Mouse (Mus musculus) liver, adult 2 months (tissue): ENCODE measurements at regions not wholly inside any gene's neighbourhood (a gene's known extent, or its start where the extent isn't known, plus 50 kb on each side); places are given as distances from the start of the nearest gene placed in this dataset.

Experiments
- DNase-seq: peaks from one replicate; pipeline ENCODE4 v3.0.0-alpha.2; 2011; ENCODE audit warnings: low read depth, low spot score; ENCODE audit errors: extremely low read depth
- H3K27ac ChIP-seq: fragments of 200-500 bp; replicated peaks from 2 replicates; pipeline ENCODE4 v1.5.1; 2012; ENCODE audit warnings: low read depth, mild to moderate bottlenecking, control low read depth, inconsistent platforms, low read length; ENCODE audit not compliant: insufficient read depth
- H3K27me3 ChIP-seq: fragments of 200-500 bp; 2 replicates; pipeline ENCODE4 v1.6.1; 2012; ENCODE audit warnings: mild to moderate bottlenecking, moderate library complexity, low read length, inconsistent platforms; ENCODE audit not compliant: control insufficient read depth, insufficient read depth
- H3K36me3 ChIP-seq: fragments of 200-500 bp; 2 replicates; pipeline ENCODE4 v1.6.1; 2012; ENCODE audit warnings: low read length, inconsistent platforms; ENCODE audit not compliant: control insufficient read depth, insufficient read depth
- H3K4me1 ChIP-seq: fragments of 200-500 bp; 2 replicates; pipeline ENCODE4 v1.6.1; 2011; ENCODE audit warnings: low read length; ENCODE audit not compliant: control insufficient read depth, insufficient read depth
- H3K4me3 ChIP-seq: fragments of 200-500 bp; 2 replicates; pipeline ENCODE4 v1.5.1; 2011; ENCODE audit warnings: low read depth, mild to moderate bottlenecking, control low read depth, low read length, moderate library complexity; ENCODE audit not compliant: insufficient read depth
- H3K79me2 ChIP-seq: fragments of 200-500 bp; 2 replicates; pipeline ENCODE4 v1.6.1; 2012; ENCODE audit warnings: inconsistent platforms, mild to moderate bottlenecking, low read length, moderate library complexity; ENCODE audit not compliant: control insufficient read depth, insufficient read depth
- H3K9ac ChIP-seq: fragments of 200-500 bp; 2 replicates; pipeline ENCODE4 v1.6.1; 2012; ENCODE audit warnings: low read depth, mild to moderate bottlenecking, control low read depth, inconsistent platforms, low read length
- CTCF ChIP-seq: fragments of 200-500 bp; IDR thresholded peaks from 2 replicates; pipeline ENCODE4 v1.5.1; 2011; ENCODE audit warnings: low read depth, low read length, control low read depth
- POLR2A ChIP-seq: fragments of 200-500 bp; IDR thresholded peaks from 2 replicates; pipeline ENCODE4 v1.6.1; 2011; ENCODE audit warnings: low read length, control low read depth; ENCODE audit not compliant: insufficient read depth; ENCODE audit errors: extremely low read depth
- WGBS: fragments of 180-500 bp; shearing (Covaris S2); methylation state at CpG from one replicate; pipeline ENCODE4 v1.1.7; 2018; 5-methylcytosine and 5-hydroxymethylcytosine counted together

GRCm38 (mm10) chr1:76167486-76167885 is 621.4 kb downstream of the Slc4a3 start:
- TF ChIP-seq CTCF: no peak
- no peak for TF ChIP-seq POLR2A
- no peaks in the 10 kb centered on the region for H3K4me1 ChIP-seq
- no peak overlapping the region for H3K4me3 ChIP-seq
- no peaks in the 10 kb centered on the region for H3K79me2 ChIP-seq
- no peak overlapping the region for H3K9ac ChIP-seq
- no peaks in the 10 kb centered on the region for H3K27me3 ChIP-seq
- WGBS: 55% methylated on average over 2 of the region's 2 CpGs
- H3K27ac ChIP-seq: no peak overlapping the region
- DNase-seq: no peak
- H3K36me3 ChIP-seq: no peaks in the 10 kb centered on the region

DNA sequence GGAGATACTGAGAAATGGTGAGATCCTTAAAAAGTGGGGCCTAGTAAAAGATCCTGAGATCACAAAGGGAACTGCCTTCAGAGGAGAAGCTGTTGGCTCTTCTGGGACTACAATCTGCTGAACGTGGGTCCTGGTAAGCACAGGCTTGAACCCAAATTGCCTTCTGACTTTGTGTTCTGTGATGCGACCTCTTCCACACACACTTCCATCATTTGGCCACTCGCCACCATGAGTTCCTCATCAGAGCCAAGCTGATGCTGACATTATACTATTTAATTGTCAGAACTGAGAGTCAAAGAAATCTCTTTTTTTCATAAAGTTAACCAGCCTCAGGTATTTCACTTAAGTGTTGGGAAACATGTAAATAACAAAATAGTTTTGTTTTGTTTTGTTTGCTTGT is 635.1 kb downstream of the Slc4a3 start:
- Histone ChIP-seq H3K36me3 (no peaks in the 10 kb centered on the region), H3K9ac (no peak overlapping the region), H3K4me3 (no peak overlapping the region), H3K27ac (no peak overlapping the region), H3K27me3 (no peaks in the 10 kb centered on the region), H3K79me2 (no peaks in the 10 kb centered on the region), H3K4me1 (no peaks in the 10 kb centered on the region)
- TF ChIP-seq CTCF: no peak
- TF ChIP-seq POLR2A: no peak
- DNase-seq: no peak
- 81% methylated on average over 3 of the region's 3 CpGs for WGBS

GRCm38 (mm10) chr1:76194844-76195243 is 648.8 kb downstream of the Slc4a3 start:
- TF ChIP-seq CTCF (no peak), POLR2A (no peak)
- Histone ChIP-seq H3K36me3 (no peaks in the 10 kb centered on the region), H3K79me2 (no peaks in the 10 kb centered on the region), H3K9ac (no peak overlapping the region), H3K27me3 (no peaks in the 10 kb centered on the region), H3K4me3 (no peak overlapping the region), H3K4me1 (no peaks in the 10 kb centered on the region), H3K27ac (no peak overlapping the region)
- peak; percentile 9 for DNase-seq
- 62% methylated on average over 4 of the region's 4 CpGs for WGBS

DNA sequence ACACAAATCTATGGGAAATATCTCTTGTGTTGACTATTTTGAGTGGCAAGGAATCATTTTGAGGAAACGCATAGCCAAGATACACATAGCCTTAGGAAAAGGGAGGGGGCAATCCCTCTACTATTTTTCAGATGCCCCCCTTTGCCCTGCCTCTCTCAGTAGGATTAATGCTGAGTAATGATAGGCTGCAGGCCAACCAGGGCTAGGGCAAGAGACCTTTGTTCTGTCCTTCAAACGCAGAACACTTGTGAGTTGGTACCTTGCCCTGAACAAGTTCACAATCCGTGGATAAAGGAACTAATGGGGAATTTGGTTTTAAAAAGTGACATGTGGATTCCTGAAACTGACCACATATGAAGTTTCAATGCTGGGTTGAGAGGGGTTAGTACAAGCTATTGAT is 651.6 kb downstream of the Slc4a3 start:
- TF ChIP-seq CTCF (no peak), POLR2A (no peak)
- WGBS: 42% methylated on average over 3 of the region's 3 CpGs
- peak; percentile 34 for DNase-seq

DNA sequence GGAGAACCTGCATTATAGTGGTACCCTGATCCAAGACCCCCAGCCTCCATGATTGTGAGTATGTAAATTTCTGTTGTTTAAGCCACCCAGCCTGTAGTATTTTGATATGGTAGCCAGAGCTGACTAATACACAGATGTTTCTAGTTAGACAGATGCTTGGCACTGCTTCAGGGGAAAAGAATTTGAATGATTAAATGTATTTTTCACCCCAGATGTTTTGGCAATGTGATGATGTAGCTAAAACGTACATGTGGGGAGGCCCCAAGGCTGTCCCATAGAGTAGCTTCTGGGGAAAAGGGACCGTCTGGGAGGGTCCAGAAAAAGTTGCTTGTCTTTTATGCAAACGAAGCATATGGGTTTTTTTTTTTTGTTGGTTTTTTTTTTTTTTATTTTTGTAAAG is 654.8 kb downstream of the Slc4a3 start:
- Histone ChIP-seq H3K36me3 (no peaks in the 10 kb centered on the region), H3K9ac (no peak overlapping the region), H3K4me3 (no peak overlapping the region), H3K79me2 (no peaks in the 10 kb centered on the region), H3K4me1 (no peaks in the 10 kb centered on the region), H3K27ac (no peak overlapping the region), H3K27me3 (no peaks in the 10 kb centered on the region)
- DNase-seq: no peak
- TF ChIP-seq CTCF (no peak), POLR2A (no peak)
- 79% methylated on average over 3 of the region's 3 CpGs for WGBS

More for the DNA sequence above, 651.6 kb downstream of the Slc4a3 start:
- Histone ChIP-seq H3K9ac (no peak overlapping the region), H3K4me3 (no peak overlapping the region), H3K27ac (no peak overlapping the region), H3K36me3 (no peaks in the 10 kb centered on the region), H3K4me1 (no peaks in the 10 kb centered on the region), H3K79me2 (no peaks in the 10 kb centered on the region), H3K27me3 (no peaks in the 10 kb centered on the region)

DNA sequence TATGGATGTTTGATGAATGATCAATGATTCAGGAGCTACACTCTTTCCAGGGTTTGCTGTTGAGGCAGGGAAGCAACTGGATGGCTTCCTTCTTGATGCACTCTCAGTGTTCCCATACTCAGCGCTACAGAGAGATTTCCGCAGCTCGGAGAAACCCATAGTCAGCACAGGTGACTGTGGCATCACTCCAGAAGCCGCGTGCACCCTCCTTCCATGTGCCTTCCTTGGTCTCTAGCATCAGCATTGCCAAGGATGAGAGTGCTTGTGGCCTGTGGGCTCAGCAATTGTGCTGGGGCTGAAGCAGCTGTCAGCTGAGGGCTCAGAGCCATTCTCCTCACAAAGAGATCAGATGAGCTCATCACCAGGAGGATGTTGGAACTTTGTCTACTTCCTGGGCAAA is 666.4 kb downstream of the Slc4a3 start:
- 96% methylated on average over 5 of the region's 5 CpGs for WGBS

More for the DNA sequence above, 666.4 kb downstream of the Slc4a3 start:
- Histone ChIP-seq H3K4me1 (no peaks in the 10 kb centered on the region), H3K4me3 (no peak overlapping the region), H3K79me2 (no peaks in the 10 kb centered on the region), H3K9ac (no peak overlapping the region), H3K27ac (no peak overlapping the region), H3K27me3 (no peaks in the 10 kb centered on the region), H3K36me3 (no peaks in the 10 kb centered on the region)
- DNase-seq: no peak
- TF ChIP-seq CTCF (no peak), POLR2A (no peak)
